Mouse (Mus musculus): Measurements from ENCODE around the gene Rad1.
"Not testable (repeated sequence)": the region's sequence is repeated elsewhere in the genome, so short reads cannot be mapped to it uniquely, and the experiment has no call there.

The Rad1 gene

DNA sequence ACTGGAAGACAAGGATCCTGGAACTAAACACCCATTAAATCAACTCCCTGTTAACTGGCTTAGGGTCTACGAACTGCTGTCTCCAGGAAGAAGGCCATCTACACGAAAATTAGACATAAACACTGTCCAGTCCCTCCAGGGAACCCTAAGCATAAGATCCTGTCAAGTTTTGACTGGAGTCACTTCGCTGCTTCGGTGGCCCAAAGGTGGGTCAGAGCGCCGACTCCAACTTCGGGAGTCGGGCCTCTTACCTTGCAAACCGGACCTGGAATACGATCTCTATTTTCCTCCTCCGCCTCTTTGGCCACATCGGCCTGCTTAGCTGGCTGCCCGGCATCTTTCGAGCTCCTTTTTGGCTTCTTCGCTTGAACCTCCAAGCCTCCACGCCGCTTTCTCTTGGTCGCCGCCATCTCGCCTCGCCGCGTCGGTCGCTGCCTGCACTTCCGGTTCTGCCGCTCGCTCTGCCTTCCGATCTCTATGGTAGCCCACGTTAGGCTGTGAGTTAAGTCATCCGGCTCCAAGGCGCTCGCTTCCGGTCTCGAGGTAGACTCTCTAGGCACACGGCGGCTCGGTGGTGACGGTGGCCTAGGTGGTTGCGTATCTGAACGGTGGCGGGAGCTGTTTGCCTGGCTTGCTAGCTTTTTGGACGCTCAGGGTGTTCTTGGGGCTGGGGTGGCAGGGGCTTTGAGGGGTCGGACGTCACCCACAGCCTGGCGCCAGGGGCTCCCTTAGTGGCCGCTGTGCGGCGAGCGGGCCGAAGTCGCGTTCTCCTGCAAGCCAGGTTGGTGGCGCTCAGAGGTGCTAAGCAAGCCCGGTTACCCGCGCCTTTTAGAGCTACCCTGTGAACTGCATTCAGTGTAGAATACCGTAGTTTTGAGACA is at the start of gene Rad1, which contains the start of gene Brix1:
TSS of gene Rad1 (plus strand) at position 535 of the 881 bp plus-strand sequence.
TSS of gene Brix1 (minus strand) at position 464 of the 881 bp plus-strand sequence.
- DNase-seq: peak; percentile 95

DNA sequence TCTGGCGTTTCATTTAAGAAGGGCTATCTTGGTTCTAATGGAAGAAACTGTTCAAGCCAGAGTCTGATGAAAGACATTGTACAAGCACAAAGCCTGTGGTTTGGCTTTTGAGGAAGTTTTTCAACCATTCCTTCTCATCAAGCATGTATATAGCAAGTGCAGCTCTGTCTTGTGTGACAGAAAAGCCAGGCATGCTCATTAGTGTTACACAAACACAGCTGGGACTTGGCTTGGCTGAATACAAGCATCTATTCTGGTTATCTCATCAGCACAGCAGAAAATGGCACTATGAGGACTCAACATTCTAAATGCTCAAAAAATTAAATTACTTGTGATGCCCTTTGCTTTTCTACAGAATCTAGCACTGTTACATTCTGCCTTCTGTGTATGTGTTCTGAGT is 48.9 kb upstream of the Rad1 start:
- DNase-seq: no peak

DNA sequence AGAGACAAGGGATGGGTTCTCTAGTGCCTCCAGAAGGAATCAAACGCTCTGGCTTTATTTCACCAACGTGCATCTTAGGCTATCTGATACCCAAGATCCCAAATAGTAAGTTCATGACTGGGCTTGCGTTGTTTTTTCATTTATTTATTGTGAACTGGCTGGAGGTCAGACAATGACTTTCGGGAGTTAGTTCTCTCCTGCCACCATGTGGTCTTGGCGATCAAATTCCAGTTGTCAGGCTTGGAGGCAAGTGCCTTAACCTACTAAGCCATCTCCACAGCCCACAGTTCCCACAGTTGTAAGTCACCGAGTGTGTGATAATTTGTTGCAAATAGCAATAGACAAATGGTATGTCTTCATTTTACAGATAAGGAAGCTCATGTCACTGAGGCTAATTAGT is 45.9 kb upstream of the Rad1 start:
- DNase-seq: peak in 1 of 2 experiments; percentile 14

DNA sequence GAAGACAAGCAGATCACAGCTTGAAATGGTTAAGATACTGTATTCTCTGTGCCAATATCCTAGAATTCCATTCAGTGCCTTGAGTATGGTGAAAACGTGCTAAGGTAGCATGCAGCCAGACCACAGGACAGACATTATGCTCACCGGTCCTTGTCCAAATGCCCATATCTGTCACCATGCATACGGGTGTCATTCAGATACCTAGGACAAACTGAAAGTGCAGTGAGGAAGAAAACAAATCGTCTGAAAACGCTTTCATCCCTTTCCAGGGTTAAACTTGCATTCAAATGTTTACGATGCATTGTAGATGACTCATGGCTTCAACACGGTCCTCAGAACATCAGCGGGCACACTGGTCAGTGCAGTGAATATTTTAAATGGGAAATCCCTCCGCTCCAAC is 44.3 kb upstream of the Rad1 start:
- no peak for DNase-seq

DNA sequence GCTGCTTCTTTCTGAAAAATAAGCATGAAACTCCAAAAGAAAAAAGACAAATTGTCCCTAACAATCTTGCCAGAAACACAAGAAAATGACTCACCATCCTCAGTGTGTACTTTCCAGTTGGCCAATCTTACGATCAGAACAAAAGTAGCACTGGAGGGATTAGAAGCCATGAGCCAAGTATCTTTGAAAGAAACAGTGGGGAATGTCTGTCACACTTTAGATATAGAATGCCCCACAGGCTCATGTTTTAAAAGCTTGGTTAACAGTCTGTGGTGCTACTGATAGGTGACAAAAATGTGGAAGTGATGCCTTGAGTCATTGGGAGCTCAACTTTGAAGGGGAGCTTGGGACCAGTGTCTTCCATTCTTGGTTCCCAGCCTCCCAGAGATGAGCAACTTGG is 43.5 kb upstream of the Rad1 start:
- no peak for DNase-seq

DNA sequence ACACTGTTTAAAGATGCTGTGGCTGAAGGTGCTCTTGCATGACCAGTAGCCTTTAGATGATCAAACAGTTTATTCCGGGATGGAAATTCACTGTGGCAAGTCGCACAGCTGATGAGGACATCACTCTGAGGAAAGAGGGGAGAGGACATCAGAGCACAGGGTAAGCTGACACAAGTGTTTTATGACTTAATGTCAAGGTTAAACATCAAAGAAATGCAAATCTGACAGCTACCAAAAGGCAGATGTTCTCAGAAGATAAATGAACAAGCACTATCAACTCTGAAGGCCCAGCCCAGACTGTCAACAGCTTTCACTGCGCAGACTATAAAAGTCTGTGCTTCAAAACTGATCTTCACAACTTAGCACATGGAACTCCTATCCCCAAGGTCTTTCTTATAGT is 38.7 kb upstream of the Rad1 start:
- DNase-seq: no peak

DNA sequence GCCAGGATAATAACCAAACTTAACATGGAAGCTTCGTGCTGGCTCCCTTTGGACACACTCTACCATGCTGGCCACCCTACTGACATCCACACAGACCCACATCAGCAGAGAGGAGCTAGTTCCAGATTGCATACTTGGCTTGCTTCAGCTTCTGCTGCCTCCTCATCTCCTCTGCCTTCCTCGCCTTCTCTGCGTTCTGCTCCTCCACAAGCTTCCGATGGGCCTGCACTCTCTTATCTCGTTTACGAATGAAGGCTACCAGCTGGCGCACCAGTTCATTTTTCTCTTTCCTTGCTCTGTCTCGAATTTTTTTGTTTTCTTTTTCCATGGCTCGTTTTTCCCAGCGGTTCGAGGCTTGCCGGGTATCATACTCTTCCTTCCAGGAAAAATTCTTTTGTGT is 24.8 kb upstream of the Rad1 start:
- no peak for DNase-seq

DNA sequence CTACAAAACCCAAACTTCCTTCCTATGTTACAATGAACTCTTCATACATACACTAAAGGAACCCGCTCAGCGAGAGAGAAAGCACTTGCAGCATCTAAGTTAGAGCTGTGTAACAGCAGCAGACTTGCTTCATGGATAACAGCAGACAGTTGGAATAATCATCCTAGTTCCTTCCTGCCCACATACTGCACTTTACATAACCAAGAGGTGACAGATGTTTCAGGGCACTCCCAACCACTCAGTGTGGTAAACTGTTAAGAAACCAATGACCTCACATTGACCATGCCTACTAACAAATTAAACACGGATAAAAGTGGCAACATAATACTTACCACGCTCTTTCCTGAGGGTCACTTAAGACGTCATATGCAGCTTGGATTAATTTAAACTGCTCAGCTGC is 22.3 kb upstream of the Rad1 start:
- no peak for DNase-seq

DNA sequence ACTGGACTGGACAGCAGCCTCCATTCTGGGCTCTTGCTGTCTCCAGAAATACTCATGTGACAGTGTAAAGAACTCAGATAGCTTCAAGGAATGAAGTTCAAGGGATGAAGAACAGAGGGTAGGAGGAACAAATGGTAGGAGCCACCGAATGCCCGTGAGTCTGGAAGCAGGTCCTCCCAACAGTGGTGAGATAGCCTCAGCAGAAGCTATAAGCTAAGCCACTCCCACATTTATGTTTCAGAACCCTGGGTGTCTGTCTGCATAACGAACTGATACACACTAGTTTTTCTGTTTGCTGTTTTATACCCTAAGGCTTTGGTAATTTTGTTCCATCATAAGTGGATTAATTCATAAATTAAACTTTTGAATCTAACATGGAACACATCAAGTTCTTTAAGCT is 21.1 kb upstream of the Rad1 start:
- no peak for DNase-seq

DNA sequence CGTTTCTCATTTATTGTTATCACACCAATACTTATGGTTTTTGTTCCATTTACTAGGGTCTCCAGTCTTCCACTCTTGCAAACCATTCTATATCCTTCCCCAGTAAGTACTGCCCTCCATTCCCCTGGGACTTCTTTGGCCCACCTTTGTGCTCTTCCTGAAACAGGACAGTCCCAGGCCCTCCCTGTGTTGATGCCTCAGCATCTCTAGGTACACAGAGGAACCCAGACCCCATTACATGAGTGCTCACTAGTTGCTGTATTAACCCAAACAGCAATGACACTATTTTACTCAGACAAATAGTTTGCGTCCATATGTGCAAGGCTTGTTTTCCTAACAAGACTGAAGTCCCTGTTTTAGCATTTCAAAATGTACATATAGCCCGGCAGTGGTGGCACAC is 17.1 kb upstream of the Rad1 start:
- no peak for DNase-seq

DNA sequence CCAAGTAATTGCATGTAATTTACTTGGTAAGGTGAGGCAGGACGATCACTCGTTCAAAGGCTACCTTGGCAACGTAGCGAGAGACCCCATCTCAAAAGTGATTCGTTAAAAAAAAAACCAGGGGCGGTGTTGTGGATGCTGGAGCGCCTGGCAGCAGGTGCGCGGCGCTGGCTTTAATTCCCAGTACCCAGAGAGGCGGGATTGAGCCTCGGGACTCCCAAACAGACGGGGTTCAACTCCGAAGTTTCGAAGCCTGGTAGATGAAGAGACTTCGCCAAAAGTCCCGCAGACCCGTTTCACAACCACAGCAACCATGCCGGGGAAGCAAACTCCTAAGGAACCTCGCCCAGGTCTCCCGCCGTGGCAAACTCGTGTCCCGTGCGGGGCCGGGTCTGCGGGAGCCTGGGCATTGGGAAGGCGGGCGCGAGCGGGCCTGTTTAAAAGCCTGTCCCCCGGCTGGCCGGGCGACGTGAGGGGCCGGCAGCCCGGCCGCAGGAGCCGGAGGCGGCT is 16.1 kb upstream of the Rad1 start:
- DNase-seq: no peak

DNA sequence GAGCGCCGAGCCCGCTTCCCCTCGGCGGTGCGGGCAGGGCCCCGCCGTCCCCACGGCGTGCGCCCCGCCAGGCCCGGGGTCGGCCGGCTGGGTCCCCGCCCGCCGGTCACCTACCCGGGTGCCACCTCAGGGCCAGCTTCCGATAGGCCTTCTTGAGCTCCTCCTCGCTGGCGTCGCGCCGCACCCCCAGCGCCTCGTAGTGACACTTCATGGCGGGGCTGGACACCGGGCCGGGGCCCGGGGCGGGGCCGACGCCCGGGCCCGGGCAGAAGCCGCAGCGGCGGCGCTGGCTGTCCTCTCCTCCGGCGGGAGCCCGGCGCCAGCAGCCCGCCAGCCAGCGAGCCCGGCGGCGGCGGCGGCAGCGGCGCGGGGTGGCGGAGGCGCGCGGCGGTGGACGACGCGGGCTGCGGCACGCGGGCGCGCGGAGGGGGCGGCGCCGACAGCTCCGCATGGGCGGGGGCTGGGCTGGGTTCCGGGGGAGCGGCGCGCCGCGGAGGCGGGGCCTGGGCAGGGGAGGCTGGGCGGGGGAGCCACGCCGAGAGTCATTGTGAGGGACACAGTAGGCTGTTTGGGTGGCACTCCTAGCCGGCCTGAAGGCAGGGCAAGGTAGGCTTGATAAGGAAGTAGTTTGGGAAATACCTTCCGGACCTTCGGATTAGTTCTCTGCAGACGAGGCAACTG is 15.5 kb upstream of the Rad1 start, which contains the start of gene Dnajc21:
TSS of gene Dnajc21 (minus strand) at position 366 of the 681 bp plus-strand sequence.
- DNase-seq: peak; percentile 92 to 95

DNA sequence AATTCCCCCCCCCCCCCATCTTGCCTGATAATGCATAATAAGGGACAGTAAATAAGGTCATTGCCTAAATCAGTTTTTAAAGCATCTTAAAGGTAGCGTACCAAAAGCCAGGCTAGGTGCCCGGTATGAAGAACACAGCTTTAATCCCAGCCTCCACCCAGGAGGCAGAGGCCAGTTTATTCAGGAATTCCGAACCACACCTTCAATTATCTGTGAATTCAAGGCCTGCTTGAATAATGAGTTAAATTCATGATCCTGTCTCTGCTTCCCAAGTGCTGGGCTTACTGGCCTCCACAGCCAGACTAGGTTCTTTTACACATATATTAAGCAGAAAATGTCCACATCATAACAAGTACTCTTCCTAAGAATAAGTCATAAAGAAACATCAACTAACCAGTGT is 14.9 kb upstream of the Rad1 start:
- DNase-seq: no peak

DNA sequence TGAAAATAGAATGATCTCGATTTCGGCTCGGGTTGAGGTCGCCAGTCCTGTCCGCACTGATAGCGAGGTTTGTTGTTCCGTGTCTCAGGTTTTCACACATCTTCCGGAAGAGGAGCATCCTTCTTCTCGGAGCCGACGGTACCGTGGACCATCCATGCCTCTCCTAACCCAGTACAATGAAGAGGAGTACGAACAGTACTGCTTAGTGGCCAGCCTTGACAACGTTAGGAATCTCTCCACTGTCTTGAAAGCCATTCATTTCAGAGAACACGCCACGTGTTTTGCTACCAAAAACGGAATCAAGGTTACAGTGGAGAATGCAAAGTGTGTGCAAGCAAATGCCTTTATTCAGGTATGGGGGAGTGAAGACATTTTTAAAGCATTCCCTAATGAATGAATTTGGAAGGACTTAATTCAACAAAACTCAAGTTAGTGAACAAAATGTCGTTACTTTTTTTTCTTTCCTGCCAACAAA is 584 bp downstream of the Rad1 start:
- no peak for DNase-seq

DNA sequence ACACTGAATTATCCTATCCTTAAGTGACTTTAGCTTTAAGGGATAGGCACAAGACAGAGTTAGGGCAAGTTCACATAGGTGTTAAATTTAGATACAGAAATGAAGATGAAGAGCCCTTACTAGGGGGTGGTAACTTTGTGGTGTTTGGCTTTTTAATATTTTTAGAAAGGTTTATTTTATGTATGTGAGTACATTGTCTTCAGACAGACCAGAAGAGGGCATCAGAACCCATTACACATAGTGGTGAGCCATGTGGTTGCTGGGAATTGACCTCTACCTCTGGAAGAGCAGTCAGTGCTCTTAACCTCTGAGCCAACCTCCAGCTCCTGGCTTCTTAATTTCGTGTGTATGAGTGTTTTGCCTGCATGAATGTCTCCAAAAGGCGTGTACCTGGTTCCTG is 1.4 kb downstream of the Rad1 start:
- DNase-seq: no peak

DNA sequence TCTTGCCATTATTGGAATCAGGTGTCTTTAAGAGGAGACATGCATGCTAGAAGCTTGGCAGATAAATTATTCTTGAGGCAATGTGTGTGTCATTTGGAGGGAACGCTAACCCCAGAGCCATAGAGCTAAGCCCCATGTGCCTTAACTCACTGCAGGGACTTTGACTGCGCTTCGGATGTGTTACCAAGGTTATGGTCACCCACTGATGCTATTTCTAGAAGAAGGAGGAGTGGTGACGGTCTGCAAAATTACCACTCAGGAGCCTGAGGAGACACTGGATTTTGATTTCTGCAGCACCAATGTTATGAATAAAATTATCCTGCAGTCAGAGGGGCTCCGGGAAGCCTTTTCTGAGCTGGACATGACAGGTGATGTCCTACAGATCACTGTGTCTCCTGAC is 4.3 kb downstream of the Rad1 start:
- no peak for DNase-seq

DNA sequence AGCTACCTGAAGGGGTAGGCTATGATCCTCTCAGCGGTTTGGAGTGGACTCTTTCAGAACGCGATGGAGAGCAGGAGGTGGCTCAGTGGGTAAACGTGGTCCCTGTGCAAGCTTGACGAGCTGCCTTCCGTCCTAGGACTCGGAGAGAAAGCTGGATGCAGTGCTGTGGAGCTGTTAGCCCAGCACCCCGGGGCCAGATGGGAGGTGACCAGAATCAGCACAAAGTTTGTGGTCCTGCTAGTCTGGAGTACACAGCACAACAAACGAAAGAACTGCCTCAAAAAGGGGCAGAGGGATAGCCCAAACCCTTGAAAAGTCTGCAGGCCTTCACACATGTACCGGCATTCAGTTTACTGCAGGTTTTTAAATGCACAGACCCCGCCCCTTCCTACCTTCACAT is 10.1 kb downstream of the Rad1 start:
- no peak for DNase-seq

DNA sequence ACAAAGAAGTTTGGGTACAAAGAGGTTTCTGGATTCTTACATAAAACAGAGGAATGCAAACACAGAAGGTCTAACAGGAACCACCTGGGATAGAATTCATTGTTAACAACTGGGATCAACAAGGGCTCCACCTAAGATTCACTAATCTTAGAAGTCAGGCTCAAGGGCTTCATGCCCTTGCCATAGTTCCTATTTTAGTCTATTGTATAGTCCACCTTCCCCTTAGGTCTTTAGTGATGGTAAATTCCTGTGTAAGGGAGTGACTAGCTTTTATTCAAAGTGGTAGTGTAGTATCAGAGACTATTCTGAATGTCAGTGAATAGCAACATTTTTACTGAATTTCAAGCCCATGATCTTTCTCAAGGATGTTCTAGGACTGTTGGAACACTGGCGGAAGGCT is 10.9 kb downstream of the Rad1 start:
- not testable (repeated sequence) for DNase-seq

DNA sequence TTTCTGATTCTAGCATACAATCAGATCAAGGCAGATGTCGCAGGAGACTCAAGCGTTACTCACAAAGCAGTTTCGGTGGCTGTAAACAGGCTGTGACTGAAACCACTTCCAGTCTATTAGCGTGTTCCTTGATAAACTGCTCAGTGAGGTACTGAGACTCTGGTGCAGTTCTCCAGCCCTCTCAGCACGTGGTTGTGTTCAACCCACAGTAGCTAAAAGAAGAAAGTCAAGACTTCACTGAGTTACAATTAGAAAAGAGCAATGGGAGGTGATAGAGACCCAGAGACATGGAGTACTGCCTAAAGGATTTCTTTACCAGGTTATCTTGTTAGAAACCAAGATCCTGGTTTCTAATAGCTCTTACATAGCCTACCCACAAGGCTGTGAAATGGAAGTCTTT is 13.8 kb downstream of the Rad1 start:
- DNase-seq: no peak

DNA sequence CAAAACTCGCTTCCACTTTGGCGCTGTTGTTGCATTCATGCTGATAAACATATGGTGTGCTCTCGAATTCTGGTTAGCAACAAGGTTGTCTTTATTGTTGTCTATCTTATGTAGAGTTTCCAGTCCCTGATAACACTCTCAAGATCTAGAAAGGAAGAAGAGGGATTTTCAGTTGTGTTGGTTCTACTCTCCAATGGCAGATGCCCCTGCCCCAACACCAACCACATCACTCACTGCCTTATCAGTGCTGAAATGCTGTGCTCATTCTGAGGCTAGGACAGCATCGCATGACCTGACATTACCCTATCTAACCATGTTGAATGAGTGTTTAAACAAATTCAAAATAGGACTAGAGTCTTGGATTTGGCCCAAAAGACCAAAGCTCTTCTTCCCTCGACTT is 14.2 kb downstream of the Rad1 start:
- DNase-seq: no peak

DNA sequence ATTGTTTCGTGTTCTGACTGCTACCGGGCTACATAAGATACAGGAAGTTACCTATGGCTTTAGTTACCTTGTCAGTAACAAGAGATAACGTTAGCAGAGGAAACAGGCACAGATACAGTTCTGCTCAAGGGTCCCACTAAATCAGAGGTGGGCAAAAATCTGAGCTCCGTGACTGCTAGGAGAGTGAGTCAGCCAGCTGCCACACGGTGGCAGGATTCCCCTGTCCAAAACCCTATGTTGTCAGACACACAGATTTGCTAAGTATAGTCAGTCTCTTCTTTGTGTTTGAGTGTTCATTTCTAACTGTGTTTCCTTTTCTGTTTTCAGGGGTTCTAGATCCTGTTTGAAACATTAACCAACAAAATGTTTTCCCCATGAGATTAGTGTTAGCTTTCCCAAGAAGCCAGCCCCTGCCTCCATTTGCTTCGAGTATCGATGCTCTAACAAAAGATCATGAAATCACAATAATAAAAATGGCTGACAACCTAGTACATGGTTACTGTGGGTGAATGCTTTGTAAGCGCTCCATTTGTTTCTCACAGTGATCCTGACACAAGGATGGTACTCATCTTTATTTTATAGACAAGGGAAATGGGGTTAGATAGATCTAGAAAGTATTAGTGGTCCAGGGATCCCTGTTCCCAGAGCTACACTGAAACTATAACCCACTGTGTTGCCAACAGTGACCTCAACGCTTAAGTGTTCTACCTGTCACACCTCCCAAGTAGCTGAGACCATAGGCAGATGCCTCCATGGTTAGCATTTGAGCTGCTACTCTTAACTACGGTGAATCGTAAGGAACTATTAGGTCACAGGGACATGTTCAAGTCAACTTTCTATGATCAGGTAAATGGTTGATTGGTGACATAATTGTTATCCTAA is 15.3 kb downstream of the Rad1 start:
- peak; percentile 26 to 39 for DNase-seq

DNA sequence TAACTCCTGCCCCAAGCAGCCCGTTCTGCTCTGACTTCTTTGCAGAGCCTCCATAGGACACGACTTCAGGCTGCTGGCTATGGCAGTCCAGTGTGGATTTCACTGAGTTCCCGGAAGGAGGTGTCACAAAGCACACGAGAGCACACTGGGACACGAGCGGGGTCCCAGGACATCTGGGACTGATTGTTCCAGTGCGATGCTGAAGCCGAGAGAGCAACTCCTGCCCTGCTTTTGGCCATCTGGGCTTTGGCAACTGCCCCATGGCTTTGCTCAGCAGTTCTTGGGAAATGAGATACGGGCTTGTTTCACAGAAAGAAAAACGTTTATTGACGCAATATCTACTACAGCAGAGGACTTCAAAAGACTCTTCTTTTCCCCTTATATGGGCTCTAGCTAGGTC is 20.3 kb downstream of the Rad1 start:
- DNase-seq: no peak

DNA sequence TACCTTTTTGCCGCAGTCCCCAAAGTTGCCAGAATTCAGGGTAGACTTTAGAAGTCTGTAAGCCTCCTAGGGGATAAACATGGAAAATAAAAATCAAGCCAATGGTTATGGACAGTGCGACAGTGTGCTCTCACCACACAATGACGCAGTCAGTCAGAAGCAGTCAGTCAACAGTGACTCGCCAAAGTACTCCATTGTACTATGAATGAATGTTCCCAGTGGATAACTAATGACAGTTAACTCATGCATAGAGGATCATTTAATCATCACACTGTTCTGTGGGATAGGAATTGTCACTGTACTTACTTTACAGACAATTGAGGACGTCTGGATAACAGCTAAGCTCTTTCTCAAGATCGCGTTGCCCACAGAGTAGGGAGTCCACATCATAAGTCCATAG is 29.3 kb downstream of the Rad1 start:
- DNase-seq: no peak
